Mouse (Mus musculus) bone marrow, adult 2 months (tissue): ENCODE data around the gene Cops2. TPM values are rescaled to one million over a fixed set of nuclear protein-coding genes. Genes with fewer than 3 reads are reported as not detected.

Experiments used
- H3K27ac ChIP-seq: fragments of 200-500 bp; 2 replicates; pipeline ENCODE4 v1.5.1; 2012; ENCODE audit warnings: low read depth, mild to moderate bottlenecking, control low read depth, inconsistent platforms, low read length; ENCODE audit not compliant: control insufficient read depth, poor library complexity, insufficient read depth
- H3K4me1 ChIP-seq: fragments of 200-500 bp; 2 replicates; pipeline ENCODE4 v1.6.1; 2011; ENCODE audit warnings: low read length; ENCODE audit not compliant: control insufficient read depth, insufficient read depth
- H3K4me3 ChIP-seq: fragments of 200-500 bp; replicated peaks from 2 replicates; pipeline ENCODE3; 2011; ENCODE audit warnings: mild to moderate bottlenecking, low read depth, low read length, control low read depth; ENCODE audit not compliant: control insufficient read depth
- CTCF ChIP-seq: fragments of 200-500 bp; IDR thresholded peaks from 2 replicates; pipeline ENCODE4 v1.5.1; 2011; ENCODE audit warnings: low read length, control low read depth; ENCODE audit not compliant: control insufficient read depth, insufficient read depth
- POLR2A ChIP-seq: fragments of 200-500 bp; IDR thresholded peaks from 2 replicates; pipeline ENCODE4 v1.6.1; 2011; ENCODE audit warnings: low read depth, mild to moderate bottlenecking, control low read depth, low read length, borderline replicate concordance; ENCODE audit not compliant: control insufficient read depth
- WGBS: fragments of 180-500 bp; shearing (Covaris S2); methylation state at CpG from one replicate; pipeline ENCODE4 v1.1.7; 2018; 5-methylcytosine and 5-hydroxymethylcytosine counted together
- polyA plus RNA-seq: library from polyadenylated mRNA; stranded (reverse); fragments of >200 nt; gene quantifications from 2 replicates; pipeline ENCODE4 v1.2.4, GENCODE M21; 2011; ENCODE audit warnings: low replicate concordance; ENCODE audit not compliant: missing spikeins, insufficient read depth, insufficient read length

Gene Cops2
- polyA plus RNA-seq: 25.3 and 28.3 TPM in 2 replicates

- under 1% methylated on average over 54 of the region's 54 CpGs for WGBS
- H3K4me1 ChIP-seq: no peaks in the 10 kb centered on the region; the same call in 1 of the 2 replicates
- TF ChIP-seq POLR2A (peak; percentile 60; the same call in 1 of the 2 replicates), CTCF (no peak)
- H3K27ac ChIP-seq: peak within 1 kb of the TSS; percentile 26
- H3K4me3 ChIP-seq: peak within 1 kb of the TSS; percentile 75
Measured at GRCm38 (mm10) chr2:125858521-125859280, at the start of gene Cops2, which contains the start of gene Galk2. Gene Cops2 (minus strand): TSS chr2:125859139. Gene Galk2 (plus strand): TSS chr2:125859109.

- no peak overlapping the region for H3K4me3 ChIP-seq
- H3K27ac ChIP-seq: no peak overlapping the region
- WGBS: 79% methylated on average over 4 of the region's 4 CpGs
- TF ChIP-seq CTCF: no peak
- no peak for TF ChIP-seq POLR2A
- no peaks in the 10 kb centered on the region; the same call in 1 of the 2 replicates for H3K4me1 ChIP-seq
Measured at GRCm38 (mm10) chr2:125907580-125908255, 48.8 kb upstream of the Cops2 start.

- Histone ChIP-seq H3K27ac (no peak overlapping the region), H3K4me1 (no peaks in the 10 kb centered on the region; the same call in 1 of the 2 replicates), H3K4me3 (no peak overlapping the region)
- no peak for TF ChIP-seq CTCF
- TF ChIP-seq POLR2A: no peak
- 83% methylated on average over 4 of the region's 4 CpGs for WGBS
Measured at GRCm38 (mm10) chr2:125906407-125907066, 47.6 kb upstream of the Cops2 start.

- WGBS: 85% methylated on average over 3 of the region's 3 CpGs
- H3K27ac ChIP-seq: no peak overlapping the region
- no peak for TF ChIP-seq CTCF
- no peak for TF ChIP-seq POLR2A
- H3K4me1 ChIP-seq: no peaks in the 10 kb centered on the region
- H3K4me3 ChIP-seq: no peak overlapping the region
Measured at GRCm38 (mm10) chr2:125901426-125901825, 42.5 kb upstream of the Cops2 start.

GRCm38 (mm10) chr2:125900797-125901410 is 42.0 kb upstream of the Cops2 start:
- no peak overlapping the region for H3K27ac ChIP-seq
- 36% methylated on average over 6 of the region's 6 CpGs for WGBS
- H3K4me1 ChIP-seq: no peaks in the 10 kb centered on the region
- no peak overlapping the region for H3K4me3 ChIP-seq
- TF ChIP-seq CTCF (no peak), POLR2A (no peak)

- Histone ChIP-seq H3K27ac (no peak overlapping the region), H3K4me3 (no peak overlapping the region), H3K4me1 (no peaks in the 10 kb centered on the region)
- TF ChIP-seq CTCF: no peak
- TF ChIP-seq POLR2A: no peak
- WGBS: 80% methylated on average over 3 of the region's 3 CpGs
Measured at GRCm38 (mm10) chr2:125896355-125896754, 37.4 kb upstream of the Cops2 start.

- WGBS: 89% methylated on average over 4 of the region's 4 CpGs
- H3K4me1 ChIP-seq: no peaks in the 10 kb centered on the region
- no peak for TF ChIP-seq POLR2A
- H3K27ac ChIP-seq: no peak overlapping the region
- H3K4me3 ChIP-seq: no peak overlapping the region
Measured at GRCm38 (mm10) chr2:125895099-125895498, 36.2 kb upstream of the Cops2 start.

GRCm38 (mm10) chr2:125893096-125893495 is 34.2 kb upstream of the Cops2 start:
- Histone ChIP-seq H3K4me3 (no peak overlapping the region), H3K27ac (no peak overlapping the region), H3K4me1 (no peaks in the 10 kb centered on the region)
- TF ChIP-seq POLR2A (no peak), CTCF (no peak)
- 44% methylated on average over 6 of the region's 6 CpGs for WGBS
